Mouse (Mus musculus): ENCODE results near the gene Rpl10a.

Rpl10a gene

DNA sequence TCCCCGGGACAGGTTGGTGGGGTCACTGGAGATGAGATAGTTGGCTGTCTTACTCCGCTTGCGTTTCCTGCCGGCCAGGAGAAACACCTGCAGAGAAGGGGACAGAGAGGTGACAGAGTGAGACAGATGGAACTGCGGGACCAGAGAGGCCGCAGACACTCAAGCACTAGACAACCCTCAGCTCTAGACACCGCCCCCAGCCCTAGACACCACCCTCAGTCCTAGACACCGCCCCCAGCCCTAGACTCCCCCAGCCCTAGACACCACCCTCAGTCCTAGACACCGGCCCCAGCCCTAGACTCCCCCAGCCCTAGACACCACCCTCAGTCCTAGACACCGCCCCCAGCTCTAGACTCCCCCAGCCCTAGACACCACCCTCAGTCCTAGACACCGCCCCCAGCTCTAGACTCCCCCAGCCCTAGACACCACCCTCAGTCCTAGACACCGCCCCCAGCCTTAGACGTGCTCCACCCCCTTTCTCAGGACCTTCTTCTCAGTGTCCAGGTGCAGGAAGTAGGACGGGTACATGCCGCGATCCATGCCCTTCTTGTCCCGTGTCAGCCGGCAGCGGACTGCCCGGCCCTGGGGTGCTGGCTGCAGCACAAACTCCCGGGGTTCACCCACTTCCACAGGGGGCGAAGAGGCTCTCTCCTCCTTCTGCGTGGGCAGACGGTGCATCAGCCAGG, 30.4 kb downstream of the Rpl10a start:
- WGBS, result 34% methylated on average over 24 of the region's 24 CpGs

DNA sequence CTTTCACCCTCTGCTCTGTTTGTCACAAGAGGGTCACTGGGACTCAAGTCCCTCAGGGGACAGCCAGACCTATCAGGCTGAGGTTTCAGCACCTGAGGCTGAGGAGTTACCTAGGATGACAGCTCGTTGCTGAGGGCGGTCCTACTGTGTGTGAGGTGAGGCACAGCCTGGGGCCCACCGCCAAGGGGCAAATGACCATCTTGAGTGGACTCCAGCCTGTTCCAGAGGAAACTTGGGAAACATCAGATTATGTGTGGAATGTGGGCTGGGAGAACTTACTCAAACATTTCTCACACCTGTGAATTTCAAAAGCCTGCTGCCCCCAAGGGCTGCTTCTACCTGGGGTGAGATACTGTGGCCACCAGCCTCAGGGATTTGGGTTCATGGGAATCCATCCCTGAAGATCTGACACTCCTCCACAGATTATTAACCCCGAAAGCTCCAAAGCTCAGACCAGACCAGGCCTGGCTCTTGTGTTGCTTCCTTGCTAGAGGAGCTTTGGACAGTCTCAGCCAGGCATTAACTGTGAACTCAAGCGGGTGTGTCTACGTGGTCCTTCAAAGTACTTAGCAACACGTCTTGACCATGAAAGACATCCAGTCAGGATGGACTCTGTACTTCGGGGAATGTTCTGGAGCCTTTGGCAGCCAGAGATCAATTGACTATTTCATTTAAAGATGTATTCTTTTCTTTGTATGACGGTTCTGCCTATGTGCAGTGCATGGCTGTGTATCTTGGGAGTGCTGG, 32.4 kb downstream of the Rpl10a start:
- WGBS, result 89% methylated on average over 9 of the region's 9 CpGs

DNA sequence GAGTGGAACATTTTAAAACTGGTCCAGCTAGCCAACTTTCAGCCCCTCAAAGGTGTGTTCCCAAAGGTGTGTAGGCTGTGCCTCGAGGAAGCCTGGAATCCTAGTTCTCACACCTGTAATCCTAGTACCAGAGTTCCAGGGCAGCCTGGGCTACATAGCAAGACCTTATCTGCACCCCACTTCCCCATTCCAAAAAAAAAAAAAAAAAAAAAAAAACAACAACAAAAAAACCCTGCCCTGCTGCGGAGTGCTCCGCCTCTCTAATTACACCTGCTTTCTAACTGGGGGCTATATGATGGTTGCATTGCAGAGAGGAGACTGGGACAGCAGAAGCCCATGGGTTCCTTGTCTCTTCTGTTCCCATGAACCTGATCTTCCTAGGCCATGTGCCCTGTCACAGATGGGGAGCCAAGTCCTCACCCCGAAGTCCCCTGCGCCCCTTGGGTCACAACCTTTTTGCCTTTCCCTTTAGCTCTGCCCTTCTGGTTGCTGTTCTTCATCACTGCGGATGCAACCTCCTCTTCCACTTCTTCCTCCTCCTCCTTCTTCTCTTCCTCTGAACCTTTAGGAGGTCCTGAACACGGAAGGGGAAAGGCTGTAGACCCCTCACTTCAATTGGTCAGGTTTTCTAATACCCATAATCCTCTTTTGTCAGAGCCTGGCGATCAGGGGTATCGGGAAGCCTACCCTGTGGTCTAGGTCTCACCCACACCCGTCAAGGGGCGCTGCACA, 33.8 kb downstream of the Rpl10a start:
- 44% methylated on average over 11 of the region's 11 CpGs for WGBS

DNA sequence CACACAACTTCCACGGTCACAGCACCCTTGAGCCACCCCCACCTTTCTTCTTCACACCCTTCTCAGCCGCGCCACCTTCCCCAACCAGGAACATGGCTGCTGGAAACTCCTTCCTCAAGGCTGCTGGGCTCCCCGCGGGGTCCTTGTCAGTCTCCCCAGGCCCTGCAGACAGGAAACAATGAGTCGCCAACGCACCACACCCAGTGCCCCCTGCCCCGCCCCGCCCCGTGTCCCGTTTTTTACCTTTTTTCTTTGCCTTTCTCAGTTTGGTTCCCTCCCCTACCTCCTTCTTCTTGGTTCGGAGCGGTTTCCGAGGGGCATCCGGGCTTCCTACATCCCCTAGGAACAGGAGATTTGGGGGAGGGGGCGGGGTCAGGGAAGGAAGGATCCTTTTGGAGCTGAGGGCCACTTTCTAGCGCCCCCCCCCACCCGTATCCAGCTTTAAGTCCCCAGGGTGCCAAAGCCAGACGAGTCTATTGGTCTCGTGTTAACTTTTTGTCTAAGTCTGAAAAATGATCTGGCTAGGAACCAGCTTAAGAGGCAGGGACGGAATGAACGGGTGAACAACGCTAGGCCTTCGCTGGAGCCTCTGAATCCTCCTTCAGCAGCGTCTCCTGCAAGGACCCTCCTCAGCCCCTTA, 34.5 kb downstream of the Rpl10a start:
- WGBS, result 5% methylated on average over 25 of the region's 25 CpGs

DNA sequence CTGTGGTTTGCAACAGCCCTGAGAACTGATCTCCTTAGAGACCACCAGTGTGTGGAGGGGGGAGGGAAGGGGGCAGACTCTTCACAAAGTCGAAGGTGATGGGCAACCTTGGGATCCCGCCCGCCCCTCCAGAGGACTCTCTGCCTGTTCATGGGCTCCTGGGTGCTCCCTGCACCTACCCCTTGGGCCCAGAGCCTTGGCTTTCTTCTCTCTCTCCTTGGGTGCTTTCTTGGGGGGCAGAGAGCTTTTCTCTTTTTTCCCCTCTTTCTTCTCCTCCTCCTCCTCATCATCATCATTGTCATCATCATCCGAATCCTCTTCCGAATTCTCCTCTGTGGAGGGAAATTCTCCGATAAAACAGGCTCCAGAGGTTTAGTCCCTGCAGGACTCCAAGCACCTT, 35.2 kb downstream of the Rpl10a start:
- 33% methylated on average over 6 of the region's 6 CpGs for WGBS

DNA sequence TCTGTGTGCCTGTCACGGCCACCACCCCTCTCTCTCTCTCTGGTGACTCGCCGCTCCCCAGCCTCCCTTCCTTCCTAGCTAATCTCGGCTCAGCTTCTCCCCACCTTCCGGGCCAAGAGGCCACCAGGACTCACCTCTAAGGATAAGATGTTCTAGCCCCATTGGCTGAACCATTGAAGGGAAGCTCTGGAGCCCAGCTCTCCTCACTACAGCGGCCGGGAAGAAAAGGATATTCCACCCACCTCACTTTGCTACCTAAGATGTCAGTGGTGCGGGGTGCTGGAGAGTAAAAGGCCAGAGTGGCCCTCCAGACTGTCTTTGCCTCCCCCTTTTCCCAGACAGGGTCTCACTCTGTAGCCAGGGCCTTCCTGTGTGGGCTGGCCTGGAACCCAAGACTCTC, 36.9 kb downstream of the Rpl10a start, which contains the start of gene Tulp1:
Gene Tulp1, minus strand, starts transcription at position 101 of the 400 bp plus-strand sequence.
- WGBS, result 64% methylated on average over 8 of the region's 8 CpGs

DNA sequence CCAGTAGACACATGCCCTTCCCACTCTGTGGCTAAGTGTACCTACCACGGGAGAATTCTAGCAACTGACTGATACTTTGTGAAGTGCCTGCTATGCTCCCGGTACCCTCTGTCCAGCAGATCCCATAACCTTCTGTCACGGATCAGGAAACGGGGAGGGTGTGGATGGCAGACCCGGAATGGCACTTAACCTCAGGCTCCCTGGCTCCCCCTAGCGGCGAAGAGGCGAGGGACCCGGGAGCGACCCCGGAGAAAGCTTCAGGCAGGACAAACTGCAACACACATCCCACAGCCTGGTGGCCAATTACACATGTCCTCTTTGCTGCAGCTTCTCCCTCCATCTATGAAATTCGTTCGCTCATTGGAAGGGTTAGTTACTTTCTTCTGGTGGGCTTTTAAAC, 40.2 kb downstream of the Rpl10a start:
- 10% methylated on average over 13 of the region's 13 CpGs for WGBS

DNA sequence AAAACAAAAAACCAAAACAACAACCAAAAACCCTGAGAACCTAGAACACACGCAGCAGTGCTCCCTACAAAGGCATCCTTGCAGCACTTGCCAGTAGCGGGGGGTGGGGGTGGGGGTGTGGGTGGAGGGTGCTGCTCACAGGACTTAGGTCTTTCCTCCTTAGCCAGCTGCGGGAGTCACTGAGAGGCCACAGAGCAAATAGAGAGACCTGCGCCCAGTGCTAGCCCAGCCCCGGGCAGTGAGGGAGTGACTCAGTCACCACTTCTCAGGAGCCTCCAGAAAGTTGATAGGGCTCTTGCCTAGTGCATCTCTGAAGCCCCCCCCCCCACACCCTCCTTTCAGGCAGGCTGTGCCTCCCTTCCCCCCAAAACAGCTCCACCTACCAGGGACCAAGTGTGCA, 40.8 kb downstream of the Rpl10a start:
- 79% methylated on average over 5 of the region's 5 CpGs for WGBS

DNA sequence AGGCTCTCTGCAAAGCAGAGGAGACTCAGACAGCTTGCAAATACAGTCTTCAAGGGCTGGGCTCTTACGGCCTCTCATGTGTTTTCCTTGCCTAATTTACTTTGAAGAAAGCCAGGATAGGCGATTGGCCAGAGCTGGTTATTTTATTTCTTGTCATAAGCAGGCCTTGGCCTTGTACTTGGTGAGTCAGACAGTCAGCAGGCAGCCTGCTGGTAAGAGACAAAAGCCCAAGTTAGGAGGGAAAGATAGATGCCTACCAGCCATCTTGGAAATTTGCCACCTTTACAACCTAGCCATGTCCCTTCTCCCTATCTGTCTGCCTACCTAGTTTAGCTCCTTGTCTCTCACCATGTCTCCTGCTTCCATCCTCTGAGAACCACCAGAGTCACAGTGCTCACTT, 43.0 kb downstream of the Rpl10a start:
- 78% methylated on average over 2 of the region's 2 CpGs for WGBS

DNA sequence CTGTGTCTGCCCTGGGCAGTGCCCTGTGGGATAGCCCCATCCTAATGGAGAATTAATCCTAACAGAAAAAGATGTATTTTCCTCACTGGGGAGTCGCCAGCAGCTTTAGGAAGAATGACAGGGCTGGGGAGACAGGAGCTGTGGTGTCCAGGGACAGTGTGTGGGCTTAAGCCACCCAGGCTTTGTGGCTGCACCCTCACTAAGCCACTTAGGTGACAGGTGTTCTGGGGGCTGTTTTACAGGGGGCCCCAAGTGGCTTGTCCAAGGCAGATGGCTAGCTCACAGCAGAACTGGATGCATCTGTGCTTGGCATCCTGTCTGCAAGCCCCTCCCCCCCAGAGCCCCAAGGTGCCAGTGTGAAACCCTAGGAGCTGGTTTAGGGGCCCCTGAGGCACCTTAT, 43.7 kb downstream of the Rpl10a start:
- WGBS, result 79% methylated on average over 1 of the region's 1 CpGs

DNA sequence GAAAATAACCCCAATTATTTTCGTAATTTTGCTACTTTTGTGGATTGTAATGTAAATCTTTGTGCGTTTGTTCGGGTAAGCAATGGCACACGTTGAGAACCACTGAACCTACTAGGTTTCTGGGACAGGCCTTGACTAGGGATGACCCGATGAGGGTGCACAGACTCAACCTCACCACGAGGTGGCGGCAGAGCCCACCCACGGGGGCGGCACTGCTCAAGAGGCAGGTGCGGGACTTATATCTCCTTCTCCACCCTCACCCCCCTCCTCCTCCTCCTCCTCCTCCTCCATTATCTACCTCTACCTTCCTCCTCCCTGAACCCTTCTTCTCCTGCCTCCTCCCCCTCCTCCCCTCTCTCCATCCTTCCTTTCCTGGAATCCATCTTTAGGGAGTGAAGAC, 45.5 kb downstream of the Rpl10a start:
- WGBS, result 30% methylated on average over 10 of the region's 10 CpGs

DNA sequence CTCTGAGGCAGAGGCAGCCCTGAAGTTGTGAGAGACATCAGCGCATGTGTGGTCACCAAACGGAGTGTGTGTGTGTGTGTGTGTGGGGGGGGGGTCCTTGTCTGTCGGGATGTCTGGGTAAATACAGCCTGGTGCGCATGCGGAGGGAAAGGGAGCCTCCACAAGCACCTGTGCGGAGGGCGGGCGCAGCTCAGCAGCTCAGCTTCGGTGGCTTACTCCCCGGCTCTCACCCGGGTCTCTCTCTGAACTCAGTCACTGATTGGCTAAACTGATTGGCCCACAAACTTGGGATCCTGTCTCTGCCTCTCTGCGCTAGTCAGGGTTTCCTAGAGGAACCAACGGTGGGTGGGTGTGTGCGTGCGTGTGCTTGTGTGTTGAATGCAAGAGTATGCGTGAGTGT, 46.2 kb downstream of the Rpl10a start:
- 14% methylated on average over 16 of the region's 16 CpGs for WGBS

DNA sequence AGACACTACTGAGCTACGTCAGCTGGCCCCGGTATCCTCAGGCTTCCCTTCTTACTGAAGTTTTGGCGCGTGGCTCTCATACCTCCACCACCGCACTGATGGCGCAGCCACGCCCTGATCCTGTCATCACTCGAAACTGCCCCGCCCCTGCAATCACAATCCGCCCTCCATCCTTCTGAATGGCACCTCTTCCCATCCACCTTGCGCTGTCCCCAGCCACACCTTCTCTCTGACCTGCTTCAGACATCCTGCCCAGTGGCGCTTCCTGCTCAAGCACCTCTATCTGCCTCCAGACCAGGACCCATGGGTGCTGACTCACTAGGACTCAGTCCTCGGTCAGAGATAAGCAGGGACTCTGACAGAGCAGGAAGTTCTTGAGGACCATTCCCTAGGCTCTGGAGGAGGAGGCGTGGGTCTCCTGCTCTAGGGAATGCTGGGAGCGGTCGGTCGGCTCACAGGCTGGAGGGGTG, 47.4 kb downstream of the Rpl10a start:
- WGBS, result 24% methylated on average over 17 of the region's 17 CpGs

DNA sequence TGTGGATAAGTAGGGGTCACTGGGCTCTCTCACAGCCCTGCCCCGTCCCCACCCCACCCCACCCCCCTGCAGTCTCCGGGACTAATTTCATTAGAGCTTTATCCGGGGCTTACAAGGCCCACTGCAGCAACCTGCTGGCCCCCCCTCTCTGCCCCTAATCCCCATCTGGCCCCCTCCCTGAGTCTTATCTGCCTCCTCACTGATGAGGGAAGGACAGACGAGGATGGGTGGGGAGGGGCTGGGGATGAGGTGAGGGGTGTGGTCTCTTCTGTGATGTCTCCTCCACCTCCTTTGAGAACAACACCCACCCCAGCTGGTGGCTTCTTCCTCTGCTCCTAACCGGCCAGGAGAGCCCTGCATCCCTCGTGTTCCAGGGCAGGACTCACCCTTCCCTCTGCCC, 52.0 kb downstream of the Rpl10a start:
- 32% methylated on average over 6 of the region's 6 CpGs for WGBS
